Mouse (Mus musculus): Measurements from ENCODE around the gene Trmo.

DNA sequence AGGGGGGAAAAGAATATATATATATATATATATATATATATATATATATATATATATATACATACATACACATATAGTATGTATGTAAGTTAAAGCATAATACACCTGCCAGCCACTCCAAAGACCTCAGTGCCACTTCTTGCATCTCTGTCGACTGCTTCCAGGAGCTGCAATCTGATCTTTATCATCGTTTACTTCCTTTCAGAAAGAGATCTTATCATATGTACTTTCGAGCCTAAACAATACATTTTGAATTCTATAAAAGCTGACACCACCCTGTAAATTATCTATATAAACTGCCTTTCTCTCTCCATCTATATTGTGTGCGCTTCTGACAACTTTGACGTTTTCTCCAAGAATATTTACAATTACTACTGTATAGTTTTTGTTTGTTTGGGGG, 681 bp downstream of the Trmo start:
- TF ChIP-seq CTCF (IDR thresholded peaks at IDR 0.05; ENCODE audit: insufficient read depth, low read depth, low read length) (no peak), POLR2A (IDR thresholded peaks at IDR 0.05; ENCODE audit: insufficient read depth, low read depth, low read length) (no peak)
